Mouse (Mus musculus) bone marrow macrophage, adult 2 months (primary cell): ENCODE results near the gene Pnpla2.

ENCODE experiments used
- CTCF ChIP-seq: IDR thresholded peaks from 2 replicates; pipeline ENCODE4 v1.5.1; 2012; ENCODE audit warnings: low read depth, mild to moderate bottlenecking, low read length, moderate library complexity
- POLR2A ChIP-seq: IDR thresholded peaks from 2 replicates; pipeline ENCODE4 v1.6.1; 2012; ENCODE audit warnings: mild to moderate bottlenecking, low read depth, low read length, borderline replicate concordance

DNA sequence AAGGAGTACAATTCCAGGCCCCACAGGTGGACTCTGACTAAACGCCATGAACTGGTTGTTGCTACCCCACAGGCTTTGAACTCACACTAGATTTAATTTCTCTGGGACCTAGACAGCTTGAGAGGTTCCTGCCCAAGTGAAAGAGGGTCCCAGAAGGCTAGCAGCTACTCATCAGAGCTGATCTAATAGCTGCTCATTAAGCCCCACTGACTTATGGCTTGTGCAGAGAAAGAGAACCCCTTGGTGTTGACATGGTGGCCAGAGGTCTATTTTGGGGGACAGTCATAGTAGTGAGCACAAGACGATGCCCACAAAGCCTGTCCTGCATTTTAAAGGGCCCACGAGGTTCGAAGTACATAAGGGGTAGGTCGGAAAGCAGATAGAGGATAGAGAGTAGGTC lies 19.2 kb downstream of the Pnpla2 start:
- no peak for TF ChIP-seq CTCF
- no peak for TF ChIP-seq POLR2A
